Mouse (Mus musculus) lung, postnatal 10 days (tissue): ENCODE data around the gene Cnpy4.
"Not testable (repeated sequence)": the region's sequence is repeated elsewhere in the genome, so short reads cannot be mapped to it uniquely, and the experiment has no call there.

ENCODE experiments used
- DNase-seq: peaks from one replicate; pipeline ENCODE4 v3.0.0; 2021

Gene Cnpy4

GRCm38 (mm10) chr5:138207253-138207652 lies 20.0 kb downstream of the Cnpy4 start:
- DNase-seq, result no peak

GRCm38 (mm10) chr5:138207873-138208272 lies 20.6 kb downstream of the Cnpy4 start:
- DNase-seq, result no peak

DNA sequence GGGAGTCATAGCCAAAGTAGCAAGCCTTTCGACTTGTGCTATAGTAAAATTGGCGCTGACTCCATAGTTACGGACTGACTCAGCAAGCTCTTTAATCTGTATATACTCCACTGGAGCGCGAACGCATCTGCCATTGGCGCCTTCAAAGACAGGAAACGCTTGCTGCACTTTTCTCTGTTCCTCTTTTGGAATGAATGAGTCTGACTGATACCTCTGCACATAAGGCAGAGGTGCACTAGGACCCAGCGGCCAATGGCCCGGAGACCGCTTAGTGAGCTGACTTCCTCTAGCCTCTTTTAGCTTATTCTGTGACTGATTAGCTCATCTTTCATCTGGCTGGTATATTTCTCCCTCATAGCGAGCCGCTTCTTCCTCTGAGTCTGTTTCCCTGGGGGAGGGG lies 29.3 kb downstream of the Cnpy4 start:
- not testable (repeated sequence) for DNase-seq

DNA sequence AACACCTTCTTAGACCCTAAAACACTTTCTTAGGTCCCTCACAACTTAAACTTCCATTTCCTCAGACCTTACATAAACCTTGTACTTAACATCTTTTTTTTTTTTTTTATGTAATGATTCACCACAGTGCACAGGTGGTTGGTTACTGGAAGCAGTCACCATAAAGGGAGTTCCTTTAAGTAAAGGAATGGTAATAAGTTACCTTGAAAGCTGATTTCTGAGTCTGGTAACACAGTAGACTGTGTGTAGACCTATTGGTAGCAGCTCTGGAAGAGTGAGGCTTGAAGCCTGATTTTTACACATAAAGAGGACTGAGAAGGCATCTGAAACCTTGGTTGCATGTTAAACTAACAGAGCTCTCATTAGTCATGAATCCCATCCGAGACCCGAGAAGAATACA lies 32.6 kb downstream of the Cnpy4 start:
- no peak for DNase-seq

DNA sequence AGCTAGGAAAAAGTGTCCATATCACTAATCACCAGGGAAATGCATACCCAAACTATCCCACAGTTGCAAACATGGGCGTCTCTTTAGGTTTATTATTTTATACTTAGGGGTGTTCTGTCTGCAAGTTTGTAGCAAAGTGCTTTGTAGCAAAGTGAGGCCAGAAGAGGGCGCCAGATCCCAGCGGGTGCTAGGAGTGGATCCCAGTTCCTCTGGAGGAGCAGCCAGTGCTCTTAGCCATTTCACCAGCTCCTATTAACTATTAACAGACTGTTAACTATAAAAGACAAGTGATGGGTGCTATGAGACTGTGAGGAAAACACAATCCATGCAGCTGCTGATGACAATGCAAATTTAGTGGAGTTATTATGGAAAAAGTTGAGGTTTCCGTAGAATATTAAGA lies 34.8 kb downstream of the Cnpy4 start:
- DNase-seq, result peak; percentile 91

- no peak for DNase-seq
Observed at GRCm38 (mm10) chr5:138223287-138223686, 36.0 kb downstream of the Cnpy4 start.

GRCm38 (mm10) chr5:138225700-138226099 lies 38.4 kb downstream of the Cnpy4 start, which contains the start of gene Nxpe5:
Gene Nxpe5 (plus strand): TSS chr5:138225898.
- no peak for DNase-seq

DNA sequence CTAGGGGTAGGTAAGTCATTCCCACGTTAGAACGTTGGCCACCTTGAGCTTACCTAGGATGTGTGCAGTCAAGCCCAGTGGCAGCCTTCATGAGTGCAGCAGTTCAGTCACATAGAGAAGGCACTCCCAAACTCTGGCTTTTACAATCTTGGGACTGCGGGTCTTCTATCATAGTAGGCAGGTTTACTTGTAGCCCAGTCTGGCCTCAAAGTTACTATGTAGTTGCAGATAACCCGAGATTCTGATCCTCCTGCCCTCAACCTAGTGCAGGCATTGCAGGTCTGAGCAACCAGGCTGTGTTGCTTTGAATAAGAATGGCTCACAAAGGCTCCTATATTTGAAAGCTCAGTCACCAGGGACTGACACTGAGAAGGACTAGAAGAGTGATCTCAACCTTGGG lies 39.2 kb downstream of the Cnpy4 start:
- no peak for DNase-seq

DNA sequence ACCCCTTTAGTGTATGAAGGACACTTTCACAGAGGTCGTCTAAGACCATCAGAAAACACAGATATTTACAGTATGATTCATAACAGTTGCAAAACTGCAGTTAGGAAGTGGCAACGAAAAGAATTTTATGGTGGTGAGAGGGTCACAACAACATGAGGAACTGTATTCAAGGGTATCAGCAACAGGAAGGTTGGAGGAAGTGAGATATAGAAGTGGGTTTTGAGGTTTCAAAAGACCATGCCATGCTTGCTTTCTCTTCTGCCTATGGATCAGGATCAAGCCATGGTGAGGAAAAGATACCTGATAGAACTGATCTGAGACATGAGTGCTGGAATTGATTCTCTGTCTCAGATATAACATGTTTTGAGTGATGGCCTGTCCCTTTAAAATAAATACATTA lies 40.1 kb downstream of the Cnpy4 start:
- DNase-seq, result no peak

- DNase-seq, result peak; percentile 41
Observed at GRCm38 (mm10) chr5:138228026-138228425, 40.7 kb downstream of the Cnpy4 start.

DNA sequence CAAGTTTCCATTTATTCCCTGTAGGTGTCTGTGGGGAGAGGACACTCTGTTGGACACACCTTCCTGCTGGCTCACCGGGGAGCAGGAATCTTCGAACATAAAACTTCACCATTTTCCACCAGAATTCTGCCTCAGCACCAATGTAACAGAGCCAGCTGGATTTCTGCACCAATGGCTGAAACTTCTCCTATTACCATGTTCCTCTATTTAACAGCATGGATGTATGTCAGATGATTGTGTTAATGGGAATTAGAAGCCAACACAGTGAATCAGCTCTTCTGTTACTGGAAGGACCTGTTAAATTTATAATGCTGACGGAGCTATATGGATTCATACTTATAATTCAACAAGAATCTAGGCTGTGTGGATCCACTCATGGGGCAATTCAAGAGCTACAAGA lies 42.2 kb downstream of the Cnpy4 start:
- no peak for DNase-seq

- no peak for DNase-seq
Observed at GRCm38 (mm10) chr5:138233778-138234177, 46.5 kb downstream of the Cnpy4 start.

- no peak for DNase-seq
Observed at GRCm38 (mm10) chr5:138234224-138234623, 46.9 kb downstream of the Cnpy4 start.

DNA sequence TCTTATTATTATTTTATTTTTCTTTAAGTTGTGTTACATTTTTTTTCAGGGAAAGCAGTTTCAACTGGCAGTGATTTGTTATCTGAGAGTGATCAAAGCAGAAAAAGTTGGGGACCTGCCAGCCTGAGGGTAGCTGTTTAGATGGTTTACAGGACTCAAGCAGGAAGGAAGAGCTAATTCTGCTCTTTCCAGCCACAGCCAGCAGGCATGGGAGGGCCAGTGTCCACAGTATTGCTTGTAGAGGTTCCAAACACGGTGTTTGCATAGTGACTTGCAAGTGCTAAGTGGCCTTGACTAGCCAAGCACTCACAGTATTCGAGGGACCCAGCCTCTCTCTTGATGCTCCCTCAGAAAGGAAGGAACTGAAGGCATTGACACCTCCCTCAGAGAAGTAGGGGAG lies 54.2 kb downstream of the Cnpy4 start:
- peak; percentile 31 for DNase-seq
